Mouse (Mus musculus): Measurements from ENCODE around the gene Sde2. TPM values are rescaled to one million over a fixed set of nuclear protein-coding genes. Genes with fewer than 3 reads are reported as not detected.
"Not testable (repeated sequence)": the region's sequence is repeated elsewhere in the genome, so short reads cannot be mapped to it uniquely, and the experiment has no call there.

The Sde2 gene
- total RNA-seq, 2 experiments from 2014 or later: 23.6 to 24.0 TPM

DNA sequence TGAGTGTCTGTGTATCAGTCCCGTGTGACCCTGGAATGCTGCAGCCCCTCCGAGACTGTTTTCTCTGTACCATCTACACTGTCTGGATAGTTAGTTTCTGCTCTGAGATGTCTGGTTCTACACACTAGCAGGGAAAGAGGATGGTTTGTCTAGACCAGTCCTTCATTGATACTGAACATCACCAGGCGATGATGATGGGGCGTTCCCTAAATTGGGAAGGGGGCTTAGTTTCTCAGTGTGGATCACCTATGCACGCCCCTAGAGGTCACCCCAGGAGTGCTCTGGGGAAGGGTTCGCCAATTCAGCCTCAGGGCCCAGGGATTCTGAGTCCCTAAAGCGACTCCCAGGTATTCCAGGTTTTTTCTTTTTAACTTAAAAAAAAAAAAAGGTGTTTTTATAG is 38.2 kb downstream of the Sde2 start:
- DNase-seq: no peak

DNA sequence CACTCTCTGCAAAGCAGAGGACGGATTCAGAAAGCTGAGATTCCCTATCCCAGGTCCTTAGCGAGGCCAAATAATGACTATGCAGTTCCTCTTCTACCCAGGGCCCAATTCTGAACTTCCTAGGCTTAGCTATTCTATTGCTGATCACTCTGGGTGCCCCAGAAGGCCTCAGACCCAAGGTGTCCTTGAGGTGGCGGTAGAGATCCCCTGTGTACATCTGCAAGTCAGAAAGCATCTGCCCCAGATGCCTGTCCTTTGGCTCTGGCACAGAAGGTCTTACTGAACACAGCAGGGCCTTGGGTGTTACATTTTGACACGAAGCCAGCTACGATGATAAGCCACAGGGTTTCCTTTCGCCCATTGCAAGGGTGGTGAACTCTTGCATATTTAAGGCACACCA is 38.9 kb downstream of the Sde2 start:
- DNase-seq: no peak

DNA sequence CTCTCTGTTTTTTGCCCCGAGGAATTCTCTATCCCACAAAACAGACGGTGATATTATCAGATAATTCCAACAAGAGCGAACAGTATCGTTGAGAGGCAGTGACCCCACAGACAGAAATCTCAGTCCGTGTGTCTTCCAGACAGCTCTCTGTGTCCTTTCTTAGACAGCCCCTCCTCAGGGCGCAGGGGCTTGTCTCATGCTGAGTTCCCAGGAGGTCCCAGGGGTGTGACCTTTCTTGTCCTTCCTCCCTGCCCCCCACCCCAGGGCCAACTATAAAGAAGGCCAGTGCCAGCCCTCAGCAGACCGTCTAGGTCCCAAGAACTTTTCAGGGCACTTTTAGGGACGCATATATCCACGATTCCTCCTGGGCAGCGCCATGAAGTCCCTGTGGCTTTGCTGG is 41.9 kb downstream of the Sde2 start, which contains the start of gene Lefty2:
Gene Lefty2 (plus strand): TSS at position 301 of the 400 bp plus-strand sequence.
- DNase-seq: no peak

DNA sequence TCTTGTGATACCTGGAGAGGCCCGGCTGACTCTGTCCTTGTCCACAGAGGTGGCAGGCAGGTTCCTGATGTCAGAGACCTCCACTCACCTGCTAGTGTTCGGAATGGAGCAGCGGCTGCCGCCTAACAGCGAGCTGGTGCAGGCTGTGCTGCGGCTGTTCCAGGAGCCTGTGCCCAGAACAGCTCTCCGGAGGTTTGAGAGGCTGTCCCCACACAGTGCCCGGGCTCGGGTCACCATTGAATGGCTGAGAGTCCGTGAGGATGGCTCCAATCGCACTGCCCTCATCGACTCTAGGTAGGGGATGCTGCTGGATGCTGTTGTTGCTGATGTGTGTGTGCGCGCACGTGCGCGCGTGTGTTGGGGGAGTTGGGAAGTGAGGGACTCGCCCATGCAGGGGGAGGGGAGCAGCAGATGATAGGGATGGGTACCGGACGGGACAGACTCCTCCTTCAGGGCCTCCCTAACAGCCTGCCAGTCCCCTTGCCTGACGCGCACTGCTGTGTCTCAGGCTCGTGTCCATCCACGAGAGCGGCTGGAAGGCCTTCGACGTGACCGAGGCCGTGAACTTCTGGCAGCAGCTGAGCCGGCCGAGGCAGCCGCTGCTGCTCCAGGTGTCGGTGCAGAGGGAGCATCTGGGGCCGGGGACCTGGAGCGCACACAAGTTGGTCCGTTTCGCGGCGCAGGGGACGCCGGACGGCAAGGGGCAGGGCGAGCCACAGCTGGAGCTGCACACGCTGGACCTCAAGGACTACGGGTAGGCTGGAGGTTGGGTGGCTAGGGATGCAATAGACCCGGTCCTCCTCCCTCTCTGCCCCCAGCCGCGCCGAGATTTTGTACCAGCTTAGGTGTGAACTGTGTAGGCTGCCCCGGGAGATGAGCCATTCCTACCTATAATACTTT is 43.4 kb downstream of the Sde2 start:
- not testable (repeated sequence) for DNase-seq

DNA sequence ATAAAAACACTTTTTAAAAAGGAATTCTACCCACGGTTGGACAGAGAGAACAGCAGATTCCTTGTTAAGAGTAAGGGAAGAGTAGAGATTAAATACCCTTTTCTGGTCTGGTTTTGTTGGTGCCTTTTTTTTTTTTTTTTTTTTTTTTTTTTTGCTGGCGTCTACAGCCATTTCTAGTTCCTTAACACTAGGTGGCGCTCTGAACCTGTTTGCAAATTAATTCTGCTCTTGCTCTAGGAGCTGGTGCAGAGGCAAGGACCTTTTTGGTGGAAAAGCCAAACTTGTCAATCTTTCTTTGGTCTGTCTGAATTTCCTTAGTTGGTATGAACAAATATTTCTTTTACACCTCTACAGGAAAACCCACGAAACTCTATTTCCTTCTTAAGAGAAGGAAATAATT is 50.2 kb downstream of the Sde2 start:
- DNase-seq: no peak

DNA sequence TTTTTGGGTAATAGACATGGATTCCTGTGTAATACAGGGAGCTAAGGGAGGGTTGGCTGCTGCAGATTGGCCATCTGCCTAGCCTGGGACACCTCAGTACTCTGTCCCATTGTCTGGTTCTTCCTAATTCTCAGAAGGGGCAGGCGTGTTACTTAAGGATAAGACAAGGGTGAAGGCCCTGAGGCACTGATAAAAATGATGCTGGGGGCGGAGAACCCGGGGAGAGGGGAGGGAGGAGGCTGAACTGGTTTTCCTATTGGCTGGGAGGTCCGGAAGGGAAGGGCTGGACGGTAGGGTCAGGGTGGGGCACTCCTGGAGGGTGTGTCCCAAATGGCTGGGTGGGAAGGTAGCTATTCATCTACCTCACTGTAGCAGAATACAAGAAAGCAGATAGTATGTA is 52.0 kb downstream of the Sde2 start:
- DNase-seq: no peak

DNA sequence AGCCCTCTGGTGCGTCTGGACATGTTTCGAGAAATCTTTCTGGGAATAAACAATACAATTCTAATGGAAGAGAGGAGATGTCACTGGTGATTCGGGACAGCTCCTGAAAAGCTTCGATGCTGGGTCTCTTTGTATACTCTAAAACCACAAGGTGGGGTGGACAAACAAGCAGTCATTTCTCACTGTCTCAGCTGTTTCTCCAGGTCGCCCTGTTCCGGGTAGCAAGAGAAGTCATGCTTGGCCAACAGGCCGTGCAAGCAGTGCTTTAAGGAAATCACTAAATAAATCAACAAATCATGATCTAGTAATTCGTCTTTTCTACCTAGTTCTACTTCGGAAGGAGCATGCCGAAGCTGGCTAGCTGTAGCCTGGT is 52.7 kb downstream of the Sde2 start:
- DNase-seq: no peak

DNA sequence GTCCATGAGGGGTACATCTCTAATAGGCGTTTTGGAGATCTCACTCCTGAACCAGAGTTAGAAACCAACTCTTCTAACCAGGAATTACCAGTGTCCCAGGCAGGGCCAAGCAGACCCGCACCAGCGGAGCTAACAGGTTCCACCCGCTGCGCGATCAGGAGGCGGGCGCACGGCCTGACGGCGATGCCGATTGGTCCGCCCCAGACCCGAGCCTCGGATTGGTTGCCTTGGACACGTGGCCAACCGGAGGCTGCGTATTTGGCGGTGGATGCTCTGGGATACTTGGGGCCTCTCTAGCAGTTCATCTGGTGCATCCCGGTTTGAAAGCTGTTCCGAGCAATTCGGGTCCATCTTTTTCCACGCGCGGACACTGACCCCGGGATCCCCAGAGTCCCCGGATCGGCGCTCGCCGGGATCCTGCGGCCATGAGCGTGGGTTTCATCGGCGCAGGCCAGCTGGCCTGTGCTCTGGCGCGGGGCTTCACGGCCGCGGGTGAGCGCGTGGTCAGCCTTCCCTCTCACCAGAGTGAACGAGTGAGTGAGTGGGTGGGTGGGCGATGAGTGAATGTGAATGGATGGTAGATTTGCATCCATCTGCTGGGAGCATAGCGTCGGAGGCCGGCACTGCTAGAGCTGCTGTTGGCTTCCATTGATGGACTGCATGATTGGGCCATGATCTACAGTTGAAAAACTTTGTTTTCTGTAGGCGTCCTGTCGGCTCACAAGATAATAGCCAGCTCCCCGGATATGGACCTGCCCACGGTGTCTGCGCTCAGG is 53.3 kb downstream of the Sde2 start, which contains the start of gene Pycr2:
Gene Pycr2 (plus strand): TSS at position 255 of the 776 bp plus-strand sequence.
- DNase-seq: peak; percentile 91 to 92

DNA sequence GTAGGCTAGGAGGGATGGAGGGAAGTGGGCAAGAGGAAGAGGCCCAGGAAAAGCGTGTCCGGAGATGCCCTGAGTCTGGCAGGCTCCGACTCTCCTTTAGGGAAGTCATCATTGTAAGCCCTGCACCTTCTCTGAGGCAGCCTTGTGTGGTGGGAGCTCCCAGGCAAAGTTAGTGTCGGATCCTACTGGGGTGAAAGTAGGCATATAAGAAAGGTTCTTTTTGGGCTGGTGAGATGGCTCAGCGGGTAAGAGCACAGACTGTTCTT is 53.8 kb downstream of the Sde2 start:
- DNase-seq: no peak

DNA sequence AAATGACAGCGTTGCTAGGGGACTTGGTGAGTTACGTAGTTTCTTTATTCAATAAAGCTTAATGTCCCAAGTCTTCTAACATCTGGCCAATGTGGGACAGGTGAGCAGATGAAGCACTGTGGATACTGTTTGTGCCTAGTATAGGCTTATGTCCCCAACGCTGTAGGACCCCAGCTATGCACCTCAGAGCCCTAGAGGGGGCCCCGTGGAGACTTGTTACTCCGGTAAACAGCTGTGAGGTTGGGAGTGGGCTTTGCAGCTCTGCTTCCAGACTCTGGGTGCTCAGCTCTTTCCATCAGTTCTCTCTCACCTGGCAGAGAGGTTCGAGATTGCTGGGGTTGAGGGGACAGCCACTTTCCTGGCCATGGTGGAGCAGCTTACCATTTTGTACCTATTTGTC is 54.4 kb downstream of the Sde2 start:
- no peak for DNase-seq

DNA sequence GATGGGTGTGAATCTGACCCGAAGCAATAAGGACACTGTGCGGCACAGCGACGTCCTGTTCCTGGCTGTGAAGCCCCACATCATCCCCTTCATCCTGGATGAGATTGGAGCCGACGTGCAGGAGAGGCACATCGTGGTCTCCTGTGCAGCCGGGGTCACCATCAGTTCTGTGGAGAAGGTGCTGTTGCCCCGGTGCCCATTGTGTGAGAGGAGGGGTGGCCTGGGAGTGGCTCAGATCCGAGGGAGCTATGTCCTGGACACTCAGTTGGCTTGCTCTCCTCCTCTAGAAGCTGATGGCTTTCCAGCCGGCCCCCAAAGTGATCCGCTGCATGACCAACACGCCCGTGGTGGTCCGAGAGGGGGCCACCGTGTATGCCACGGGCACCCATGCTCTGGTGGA is 54.9 kb downstream of the Sde2 start:
- no peak for DNase-seq

DNA sequence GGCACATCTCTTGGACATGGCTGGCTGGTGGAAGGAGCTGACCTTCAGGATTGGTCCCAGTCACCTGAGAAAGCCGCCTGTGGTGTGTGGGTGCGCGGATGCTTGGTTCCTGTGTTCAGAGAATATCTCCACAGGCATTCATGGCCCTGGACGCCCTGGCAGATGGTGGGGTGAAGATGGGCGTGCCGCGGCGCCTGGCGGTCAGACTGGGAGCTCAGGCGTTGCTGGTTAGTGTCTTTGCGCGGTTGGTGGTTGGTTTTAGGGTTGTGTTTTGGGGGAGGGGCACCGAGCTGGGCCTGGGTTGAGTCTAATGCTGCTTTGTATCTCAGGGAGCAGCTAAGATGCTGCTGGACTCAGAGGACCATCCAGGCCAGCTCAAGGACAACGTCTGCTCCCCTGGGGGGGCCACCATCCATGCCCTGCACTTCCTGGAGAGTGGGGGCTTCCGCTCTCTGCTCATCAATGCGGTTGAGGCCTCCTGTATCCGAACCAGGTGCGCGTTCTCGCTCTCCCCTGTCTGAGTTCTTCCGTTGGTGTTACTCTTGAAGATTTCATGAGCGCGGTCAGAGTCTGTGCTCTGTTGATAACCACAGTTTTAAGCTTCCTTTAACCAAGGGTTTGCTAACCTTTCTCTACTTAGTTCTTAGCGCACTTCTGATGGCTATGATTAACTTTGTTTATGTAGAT is 55.7 kb downstream of the Sde2 start:
- no peak for DNase-seq

DNA sequence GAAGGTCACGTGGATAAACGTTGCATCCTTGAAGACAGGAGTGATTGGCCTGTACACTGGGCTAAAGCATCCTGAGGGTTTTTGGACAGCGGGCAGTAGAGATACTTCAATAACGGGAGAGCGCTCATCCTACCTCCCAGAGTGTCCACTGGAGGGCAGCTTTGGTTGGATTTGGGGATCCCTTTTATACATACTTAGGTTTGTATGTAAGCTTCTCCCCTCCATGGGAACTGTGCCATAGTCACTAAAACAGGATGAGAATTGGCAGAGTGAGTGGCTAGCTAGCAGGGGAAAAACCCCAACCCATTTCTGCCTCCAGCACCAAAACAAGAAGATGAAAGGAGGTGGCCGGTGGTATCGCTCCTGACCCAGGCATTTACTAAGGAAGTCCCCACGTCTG is 60.2 kb downstream of the Sde2 start:
- no peak for DNase-seq

DNA sequence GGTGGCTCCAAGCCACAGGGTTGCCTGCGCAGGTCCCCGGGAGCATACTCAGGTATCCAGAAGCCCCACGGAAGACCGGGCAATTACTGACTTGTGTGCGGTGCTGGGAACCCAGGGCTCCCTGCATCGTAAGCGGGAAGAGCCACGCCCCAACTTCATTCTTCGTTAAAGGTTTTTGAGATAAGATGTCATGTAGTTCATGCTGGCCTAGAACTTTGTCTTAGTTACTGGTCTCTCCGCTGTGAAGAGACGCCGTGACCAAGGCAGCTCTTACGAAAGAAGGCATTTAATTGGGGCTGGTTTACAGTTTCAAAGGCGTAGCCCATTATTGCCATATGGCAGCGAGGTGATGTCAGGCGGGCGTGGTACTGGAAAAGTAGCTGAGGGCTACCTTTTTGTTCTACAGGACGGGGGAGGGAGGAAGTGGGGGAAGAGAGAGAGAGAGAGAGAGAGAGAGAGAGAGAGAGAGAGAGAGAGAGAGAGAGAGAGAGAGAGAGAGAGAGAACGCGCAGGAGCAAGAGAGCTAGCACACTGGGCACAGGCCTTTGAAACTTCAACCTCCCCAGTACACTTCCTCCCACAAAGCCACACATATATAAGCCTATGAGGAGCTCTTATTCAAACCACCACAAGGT is 60.8 kb downstream of the Sde2 start:
- DNase-seq: no peak

DNA sequence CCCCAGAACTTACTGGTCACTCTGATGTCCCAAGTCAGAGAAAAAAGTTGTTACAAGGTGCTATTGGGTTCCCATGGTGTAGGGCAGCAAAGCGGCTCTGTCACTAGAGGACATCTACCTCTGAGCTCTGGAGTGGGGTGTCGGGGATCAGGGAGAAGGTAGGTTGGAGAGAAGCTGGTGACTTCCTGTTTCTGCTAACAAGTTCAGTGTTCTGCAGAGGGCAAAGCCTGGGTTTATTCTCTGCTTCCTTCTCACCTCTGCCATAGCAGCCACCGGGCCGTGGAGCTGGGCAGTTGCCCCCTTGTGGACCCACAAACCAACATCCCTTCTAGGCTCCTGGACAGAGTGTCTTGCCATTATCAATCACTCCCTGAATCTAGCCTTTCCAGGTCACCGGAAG is 61.9 kb downstream of the Sde2 start:
- DNase-seq: no peak

DNA sequence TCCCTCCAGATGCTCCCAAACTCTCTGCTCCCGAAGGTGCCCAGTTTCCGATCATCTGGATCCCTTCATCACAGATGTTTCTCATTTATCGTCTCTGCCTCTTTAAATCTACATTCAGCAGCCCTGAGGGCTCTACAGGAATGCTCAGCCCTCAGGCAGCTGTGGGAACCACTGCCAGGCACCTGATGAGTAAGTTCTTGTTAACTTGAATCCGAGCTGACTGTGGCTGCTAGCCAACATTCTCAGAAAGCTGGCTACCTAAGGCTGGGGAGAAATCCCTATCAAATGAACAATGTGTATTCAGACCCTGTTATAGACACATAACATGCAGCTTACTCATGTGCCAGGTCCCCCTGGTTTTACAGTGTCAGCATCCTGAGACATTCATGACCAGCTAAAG is 62.9 kb downstream of the Sde2 start:
- no peak for DNase-seq

DNA sequence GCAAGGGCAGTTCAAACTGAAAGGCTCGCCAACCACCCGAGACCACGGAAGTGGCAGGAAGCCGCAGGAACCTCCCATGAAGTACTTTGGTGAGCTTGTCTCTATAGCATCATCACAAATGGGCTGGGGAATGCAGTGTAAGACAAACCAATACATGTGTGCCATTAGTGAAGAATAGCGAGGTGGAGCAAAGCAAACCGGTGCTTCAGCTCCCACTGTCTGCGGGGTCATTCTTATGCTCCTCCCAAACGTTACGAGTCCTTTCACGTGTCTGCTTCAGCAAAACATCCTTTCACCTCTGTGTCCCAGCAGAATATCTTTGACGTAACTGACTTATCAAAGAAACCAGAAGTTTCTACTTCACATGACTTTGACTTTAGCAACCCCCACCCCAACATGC is 65.5 kb downstream of the Sde2 start:
- DNase-seq: no peak

DNA sequence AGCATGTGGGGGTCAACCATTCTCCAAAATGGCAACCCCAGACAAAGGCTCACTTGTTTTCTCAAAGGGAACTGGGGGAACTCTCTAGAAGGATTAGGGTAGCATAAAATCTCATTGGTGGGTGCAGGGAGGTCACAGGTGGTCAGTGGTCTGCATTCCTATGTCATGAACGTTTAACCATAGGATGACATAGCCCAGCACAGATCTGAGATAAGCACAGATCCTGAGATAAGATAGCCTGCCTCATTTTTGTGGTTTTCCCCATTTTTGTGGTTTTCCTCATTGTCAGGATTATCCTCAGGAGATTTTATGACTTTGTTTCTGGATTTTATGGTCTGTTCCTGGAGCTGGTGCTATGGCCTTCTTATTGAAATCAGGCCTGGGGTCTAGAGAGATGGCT is 66.1 kb downstream of the Sde2 start:
- no peak for DNase-seq

All from layer of hippocampus, postnatal 36 days (tissue).